Mouse (Mus musculus) CH12.LX (cell line): Measurements from ENCODE around the gene Taf8. TPM values are rescaled to one million over a fixed set of nuclear protein-coding genes. Genes with fewer than 3 reads are reported as not detected.

Source experiments
- DNase-seq: peaks from one replicate; pipeline ENCODE4 v3.0.0-alpha.2; 2013; ENCODE audit errors: extremely low read depth
- H3K27ac ChIP-seq: 2 replicates; pipeline ENCODE4 v1.5.1; 2012; ENCODE audit warnings: low read depth, mild to moderate bottlenecking, control low read depth, moderate library complexity; ENCODE audit not compliant: insufficient read depth
- H3K27me3 ChIP-seq: replicated peaks from 2 replicates; pipeline ENCODE3; 2012; ENCODE audit warnings: inconsistent platforms
- H3K36me3 ChIP-seq, 2 experiments: replicated peaks in 1 of 2; 2 replicates each; pipeline versions ENCODE3 to v1.6.1; 2012; ENCODE audit warnings: inconsistent platforms in 1 of 2, low read length in 1 of 2, mild to moderate bottlenecking in 1 of 2, mixed read lengths in 1 of 2, moderate library complexity in 1 of 2; ENCODE audit not compliant: control insufficient read depth in 1 of 2, insufficient read depth in 1 of 2
- H3K4me1 ChIP-seq, 2 experiments: 2 replicates each; pipeline ENCODE4 v1.6.1; 2012; ENCODE audit warnings: inconsistent platforms in 1 of 2, moderate library complexity in 1 of 2; ENCODE audit not compliant: insufficient read depth in 2 of 2, control insufficient read depth in 1 of 2
- H3K4me2 ChIP-seq: 2 replicates; pipeline ENCODE4 v1.6.1; 2012; ENCODE audit warnings: low read depth, mild to moderate bottlenecking, control low read depth; ENCODE audit not compliant: poor library complexity, insufficient read depth, severe bottlenecking
- H3K4me3 ChIP-seq, 3 experiments: fragments of 150-350 bp in 1 of 3; sonication (generic) in 1 of 3; replicated peaks in 1 of 3; 2 replicates each; pipeline versions ENCODE3 to v1.5.1; 2011 to 2012; ENCODE audit warnings: low read depth in 2 of 3, low read length in 2 of 3, mild to moderate bottlenecking in 2 of 3, moderate library complexity in 2 of 3, control low read depth in 1 of 3, improper control_type of control experiment in 1 of 3, inconsistent platforms in 1 of 3, mixed read lengths in 1 of 3; ENCODE audit not compliant: poor library complexity in 1 of 3
- H3K79me2 ChIP-seq: replicated peaks from 2 replicates; pipeline ENCODE4 v1.6.1; 2012; ENCODE audit warnings: mild to moderate bottlenecking, moderate library complexity; ENCODE audit not compliant: control insufficient read depth, poor library complexity, insufficient read depth, severe bottlenecking; ENCODE audit errors: extremely low read depth
- H3K9ac ChIP-seq: 2 replicates; pipeline ENCODE4 v1.6.1; 2012; ENCODE audit warnings: low read depth, mild to moderate bottlenecking, control low read depth, moderate library complexity; ENCODE audit not compliant: insufficient read depth
- H3K9me3 ChIP-seq: replicated peaks from 2 replicates; pipeline ENCODE3; 2012; ENCODE audit warnings: low read length, inconsistent platforms, mixed read lengths
- CHD1 ChIP-seq: IDR thresholded peaks from 2 replicates; pipeline ENCODE4 v1.6.1; 2012; ENCODE audit warnings: low read depth, low read length, improper control_type of control experiment, inconsistent platforms
- CTCF ChIP-seq, 2 experiments: IDR thresholded peaks in 1 of 2; conservative IDR thresholded peaks in 1 of 2; 2 replicates each; pipeline ENCODE4 v1.5.1; 2011 to 2012; ENCODE audit warnings: low read depth in 2 of 2, low read length in 2 of 2, improper control_type of control experiment in 1 of 2, inconsistent platforms in 1 of 2, mild to moderate bottlenecking in 1 of 2, moderate library complexity in 1 of 2
- E2F4 ChIP-seq: IDR thresholded peaks from 2 replicates; pipeline ENCODE4 v1.6.1; 2011; ENCODE audit warnings: low read depth, low read length, improper control_type of control experiment; ENCODE audit not compliant: insufficient replicate concordance
- HCFC1 ChIP-seq: IDR thresholded peaks from 2 replicates; pipeline ENCODE4 v1.6.1; 2012; ENCODE audit warnings: low read depth, mild to moderate bottlenecking, inconsistent platforms, low read length, improper control_type of control experiment
- IRF4 ChIP-seq: IDR thresholded peaks from 2 replicates; pipeline ENCODE4 v1.6.1; 2014; ENCODE audit warnings: low read depth, mild to moderate bottlenecking, inconsistent platforms, low read length, improper control_type of control experiment
- JUN ChIP-seq: IDR thresholded peaks from 2 replicates; pipeline ENCODE4 v1.6.1; 2011; ENCODE audit warnings: low read depth, mild to moderate bottlenecking, low read length, improper control_type of control experiment, moderate library complexity; ENCODE audit not compliant: insufficient read depth
- KAT2A ChIP-seq: IDR thresholded peaks from 2 replicates; pipeline ENCODE4 v1.6.1; 2012; ENCODE audit warnings: low read length, improper control_type of control experiment, inconsistent platforms; ENCODE audit not compliant: insufficient replicate concordance
- MAZ ChIP-seq: IDR thresholded peaks from 2 replicates; pipeline ENCODE4 v1.6.1; 2012; ENCODE audit warnings: low read depth, mild to moderate bottlenecking, inconsistent platforms, low read length, improper control_type of control experiment, moderate library complexity
- MXI1 ChIP-seq: IDR thresholded peaks from 2 replicates; pipeline ENCODE4 v1.6.1; 2011; ENCODE audit warnings: mild to moderate bottlenecking, low read depth, low read length, improper control_type of control experiment
- MYC ChIP-seq: IDR thresholded peaks from 2 replicates; pipeline ENCODE4 v1.6.1; 2011; ENCODE audit warnings: low read depth, mild to moderate bottlenecking, improper control_type of control experiment, low read length
- NELFE ChIP-seq: IDR thresholded peaks from 2 replicates; pipeline ENCODE4 v1.6.1; 2011; ENCODE audit warnings: low read depth, low read length, improper control_type of control experiment
- PAX5 ChIP-seq: IDR thresholded peaks from 2 replicates; pipeline ENCODE4 v1.6.1; 2012; ENCODE audit warnings: low read length, inconsistent platforms, mixed read lengths
- POLR2A ChIP-seq: IDR thresholded peaks from 2 replicates; pipeline ENCODE4 v1.6.1; 2011; ENCODE audit warnings: low read depth, mild to moderate bottlenecking, improper control_type of control experiment, low read length
- RAD21 ChIP-seq: IDR thresholded peaks from 2 replicates; pipeline ENCODE4 v1.6.1; 2011; ENCODE audit warnings: low read depth, mild to moderate bottlenecking, low read length, improper control_type of control experiment, moderate library complexity
- SIN3A ChIP-seq: IDR thresholded peaks from 2 replicates; pipeline ENCODE4 v1.6.1; 2012; ENCODE audit warnings: low read length, improper control_type of control experiment, inconsistent platforms
- SMC3 ChIP-seq: IDR thresholded peaks from 2 replicates; pipeline ENCODE4 v1.6.1; 2011; ENCODE audit warnings: low read depth, low read length, improper control_type of control experiment
- TBP ChIP-seq: conservative IDR thresholded peaks from 2 replicates; pipeline ENCODE4 v1.6.1; 2011; ENCODE audit warnings: low read depth, low read length, improper control_type of control experiment
- TCF12 ChIP-seq: IDR thresholded peaks from 2 replicates; pipeline ENCODE4 v1.6.1; 2014; ENCODE audit warnings: low read depth, mild to moderate bottlenecking, inconsistent platforms, low read length, improper control_type of control experiment
- UBTF ChIP-seq: IDR thresholded peaks from 2 replicates; pipeline ENCODE4 v1.6.1; 2012; ENCODE audit warnings: low read depth, mild to moderate bottlenecking, inconsistent platforms, low read length, improper control_type of control experiment, moderate library complexity
- USF2 ChIP-seq: conservative IDR thresholded peaks from 2 replicates; pipeline ENCODE4 v1.6.1; 2011; ENCODE audit warnings: low read depth, low read length, improper control_type of control experiment
- dilution Hi-C: fragments of 300-500 bp; cut with MboI; formaldehyde crosslinking; loops from 2 replicates; pipeline ENCODE4 v1.14.3; 2020; ENCODE audit warnings: low sequenced_read_pairs; ENCODE audit not compliant: extremely low pct_unique_long_range_greater_than_20kb, extremely low pct_ligation_motif_present
- in situ Hi-C: fragments of 300-500 bp; cut with MboI; formaldehyde crosslinking; loops from 3 replicates; pipeline ENCODE4 v1.14.3; 2019; ENCODE audit warnings: low sequenced_read_pairs, low pct_ligation_motif_present, low pct_unique_long_range_greater_than_20kb, mixed read lengths
- polyA plus RNA-seq: library from polyadenylated mRNA; unstranded; fragments of >175 nt; gene quantifications from 2 replicates; pipeline ENCODE4 v1.2.1, GENCODE M21; 2012; ENCODE audit warnings: low read depth; ENCODE audit not compliant: insufficient read length
- total RNA-seq, 2 experiments: library from RNA; depleted of rRNA; stranded (reverse); fragments of 300-350 nt in 1 of 2; fragments of >200 nt in 1 of 2; gene quantifications; 2 replicates each; pipeline ENCODE4 v1.2.3; 2012 to 2014

Taf8 gene
- total and polyA plus RNA-seq, 3 experiments, result 16.9 to 18.0 (median 17.0) TPM

GRCm38 (mm10) chr17:47479887-47480286 is 22.2 kb downstream of the Taf8 start:
- dilution Hi-C loops (no loop called here), in situ Hi-C loops (no loop called here)
- Histone ChIP-seq H3K4me3 (no peak overlapping the region), H3K27me3 (peaks cover 2% of the 10 kb centered on the region), H3K9ac (no peak overlapping the region), H3K79me2 (no peaks in the 10 kb centered on the region), H3K27ac (no peak overlapping the region), H3K4me2 (no peak overlapping the region), H3K36me3 (no peaks in the 10 kb centered on the region), H3K9me3 (no peaks in the 10 kb centered on the region), H3K4me1 (peaks cover 5 to 11% of the 10 kb centered on the region in 2 experiments)
- DNase-seq, result no peak
- TF ChIP-seq PAX5 (no peak), SMC3 (no peak), KAT2A (no peak), NELFE (no peak), UBTF (no peak), JUN (no peak), RAD21 (no peak), USF2 (no peak), E2F4 (no peak), TCF12 (no peak), SIN3A (no peak), CHD1 (no peak), MYC (no peak), HCFC1 (no peak), MXI1 (no peak), POLR2A (no peak), MAZ (no peak), TBP (no peak)

GRCm38 (mm10) chr17:47475714-47476113 is 26.4 kb downstream of the Taf8 start:
- peaks cover 11% of the 10 kb centered on the region for H3K27me3 ChIP-seq
- H3K79me2 ChIP-seq, result no peaks in the 10 kb centered on the region
- no peaks in the 10 kb centered on the region for H3K36me3 ChIP-seq
- TF ChIP-seq CTCF (conservative IDR thresholded peaks at IDR 0.05 in 1 of 2, IDR thresholded peaks at IDR 0.05 in 1 of 2; ENCODE audit: low read depth in 2 of 2, low read length in 2 of 2) (peak; percentile 50), IRF4 (no peak), SMC3 (peak; percentile 10; the same call in 1 of the 2 replicates)
- no peak overlapping the region for H3K4me3 ChIP-seq
- H3K4me2 ChIP-seq, result no peak overlapping the region
- H3K27ac ChIP-seq, result no peak overlapping the region
- in situ Hi-C loops (no loop called here), dilution Hi-C loops (no loop called here)
- peaks cover 0 to 3% of the 10 kb centered on the region in 2 experiments; a peak in 1 of 4 replicates for H3K4me1 ChIP-seq
- DNase-seq, result peak; percentile 27
- H3K9me3 ChIP-seq, result no peaks in the 10 kb centered on the region
- no peak overlapping the region for H3K9ac ChIP-seq
